Mouse (Mus musculus): ENCODE measurements at regions not wholly inside any gene's neighbourhood (a gene's known extent, or its start where the extent isn't known, plus 50 kb on each side); places are given as distances from the start of the nearest gene placed in this dataset.

- H3K27me3 ChIP-seq (replicated peaks; ENCODE audit: control insufficient read depth, insufficient read depth, low read length): no peaks in the 10 kb centered on the region
- ATAC-seq (ENCODE audit: low read depth): no peak
- no peak overlapping the region for H3K9ac ChIP-seq (ENCODE audit: low read depth, low read length)
- DNase-seq (ENCODE audit: low spot score): no peak
- H3K27ac ChIP-seq (replicated peaks; ENCODE audit: low read depth, low read length): no peak overlapping the region
- H3K4me2 ChIP-seq (ENCODE audit: low read depth, low read length): no peak overlapping the region
- no peak overlapping the region for H3K4me3 ChIP-seq (ENCODE audit: low read depth, low read length)
- H3K9me3 ChIP-seq (ENCODE audit: control insufficient read depth, low read length): 0 out of 2 replicates have a peak, but pooled peaks cover 4% of the 10 kb centered on the region
- WGBS: 76% methylated on average over 5 of the region's 5 CpGs
- no peaks in the 10 kb centered on the region for H3K4me1 ChIP-seq (ENCODE audit: control insufficient read depth, insufficient read depth, low read length)
- H3K36me3 ChIP-seq (ENCODE audit: control insufficient read depth, insufficient read depth, low read length): no peaks in the 10 kb centered on the region
Measured at GRCm38 (mm10) chr13:19466722-19467384, 71.3 kb upstream of the Stard3nl start.

DNA sequence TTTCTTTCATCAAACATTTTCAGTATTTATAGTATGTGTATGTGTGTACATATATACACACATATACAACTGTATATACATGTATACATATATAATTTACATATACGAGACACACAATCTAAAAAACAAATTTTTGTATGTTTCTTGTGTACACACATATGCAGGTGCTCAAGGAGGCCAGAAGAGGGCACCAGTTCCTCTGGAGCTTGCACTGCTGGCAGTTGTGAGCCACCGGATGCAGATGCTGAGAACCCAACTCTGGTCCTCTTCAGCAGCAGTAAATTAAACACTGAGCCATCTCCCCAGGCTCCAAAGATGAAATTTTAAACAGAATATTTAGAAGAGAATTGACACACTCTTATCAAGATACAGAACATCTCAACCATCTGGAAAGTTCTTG, 67.4 kb upstream of the Stard3nl start:
- WGBS: 92% methylated on average over 2 of the region's 2 CpGs
- no peaks in the 10 kb centered on the region for H3K27me3 ChIP-seq (replicated peaks; ENCODE audit: control insufficient read depth, insufficient read depth, low read length)
- ATAC-seq (ENCODE audit: low read depth): no peak

DNA sequence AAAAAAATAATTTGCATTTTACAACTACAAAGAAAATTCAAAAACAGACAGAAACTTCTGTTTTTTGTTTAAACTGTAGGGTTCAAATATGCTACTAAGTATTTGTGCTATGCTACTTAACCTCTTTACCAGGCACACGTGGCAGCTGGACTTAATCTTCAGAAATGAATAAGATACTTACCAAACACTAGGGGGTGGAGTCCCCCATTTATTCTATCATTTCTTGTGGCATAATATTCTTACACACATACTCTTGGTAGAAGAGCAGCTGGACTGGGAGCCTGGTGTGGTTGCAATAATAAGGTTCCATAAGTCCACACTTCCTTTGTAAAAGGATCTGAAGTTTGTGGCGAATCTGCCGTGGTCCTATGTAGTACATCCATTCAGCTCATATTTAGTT, 53.8 kb upstream of the Stard3nl start:
- ATAC-seq (ENCODE audit: low read depth) (no peak), DNase-seq (ENCODE audit: low spot score) (no peak)
- WGBS: 48% methylated on average over 3 of the region's 3 CpGs
- no peak overlapping the region for H3K4me3 ChIP-seq (ENCODE audit: low read depth, low read length)
- no peak overlapping the region for H3K27ac ChIP-seq (replicated peaks; ENCODE audit: low read depth, low read length)
- H3K4me1 ChIP-seq (ENCODE audit: control insufficient read depth, insufficient read depth, low read length): no peaks in the 10 kb centered on the region; the same call in 1 of the 2 replicates
- no peaks in the 10 kb centered on the region for H3K27me3 ChIP-seq (replicated peaks; ENCODE audit: control insufficient read depth, insufficient read depth, low read length)
- H3K9ac ChIP-seq (ENCODE audit: low read depth, low read length): no peak overlapping the region
- H3K36me3 ChIP-seq (ENCODE audit: control insufficient read depth, insufficient read depth, low read length): no peaks in the 10 kb centered on the region
- no peak overlapping the region for H3K4me2 ChIP-seq (ENCODE audit: low read depth, low read length)
- no peaks in the 10 kb centered on the region for H3K9me3 ChIP-seq (ENCODE audit: control insufficient read depth, low read length)

More for the DNA sequence above, 67.4 kb upstream of the Stard3nl start:
- H3K4me2 ChIP-seq (ENCODE audit: low read depth, low read length): no peak overlapping the region
- no peaks in the 10 kb centered on the region for H3K36me3 ChIP-seq (ENCODE audit: control insufficient read depth, insufficient read depth, low read length)
- no peak for DNase-seq (ENCODE audit: low spot score)
- H3K4me1 ChIP-seq (ENCODE audit: control insufficient read depth, insufficient read depth, low read length): no peaks in the 10 kb centered on the region; the same call in 1 of the 2 replicates
- 0 out of 2 replicates have a peak, but pooled peaks cover 4% of the 10 kb centered on the region for H3K9me3 ChIP-seq (ENCODE audit: control insufficient read depth, low read length)
- H3K9ac ChIP-seq (ENCODE audit: low read depth, low read length): no peak overlapping the region
- H3K4me3 ChIP-seq (ENCODE audit: low read depth, low read length): no peak overlapping the region
- no peak overlapping the region for H3K27ac ChIP-seq (replicated peaks; ENCODE audit: low read depth, low read length)
